Mouse (Mus musculus) kidney, adult 10 weeks (tissue): ENCODE results near the gene Mrgprb2. TPM values are rescaled to one million over a fixed set of nuclear protein-coding genes. Genes with fewer than 3 reads are reported as not detected.

Experiments used
- polyA plus RNA-seq: library from polyadenylated mRNA; stranded (reverse); fragments of 350-450 nt; fragmentation: Illumina TruSeq; extraction: RNeasy Lipid Tissue Mini Kit (QIAGEN cat#74804); gene quantifications from one replicate; pipeline ENCODE4 v1.2.3, GENCODE M21; 2014; ENCODE audit warnings: low read depth, low replicate concordance

Gene Mrgprb2
- not detected for polyA plus RNA-seq

DNA sequence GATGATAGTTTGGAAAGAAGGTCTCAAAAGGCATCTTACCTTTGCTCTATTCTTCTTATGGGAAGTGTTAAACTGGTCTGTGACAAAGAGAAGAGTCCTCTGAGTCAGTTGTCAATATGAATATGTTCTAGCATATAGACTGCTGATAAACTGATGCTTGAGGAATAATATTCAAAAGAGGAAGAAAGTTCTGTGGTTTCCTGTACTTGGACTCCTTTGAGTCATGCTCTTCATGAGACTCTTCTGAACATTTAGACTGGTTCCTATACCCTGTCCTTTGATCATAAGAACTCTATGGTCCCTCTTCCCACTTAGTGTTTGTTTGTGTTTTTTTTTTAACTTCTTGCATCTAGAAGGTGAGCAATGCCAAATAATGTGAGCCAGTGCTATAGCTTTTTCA is at the start of gene Mrgprb2:
TSS of gene Mrgprb2 (minus strand) at position 101 of the 400 bp plus-strand sequence.

Other genes with a start within 250 kb of the Mrgprb2 start
- gene Mrgprb8, start 169.6 kb downstream of the Mrgprb2 start, polyA plus RNA-seq: not detected
- gene Mrgprb1, start 101.7 kb downstream of the Mrgprb2 start, polyA plus RNA-seq: not detected
- gene Mrgprx2, start 58.8 kb downstream of the Mrgprb2 start, polyA plus RNA-seq: not detected
- not detected for gene Mrgprb3, start 85.7 kb upstream of the Mrgprb2 start, polyA plus RNA-seq
- 37.6 TPM for gene Zdhhc13, start 230.9 kb upstream of the Mrgprb2 start, polyA plus RNA-seq